Mouse (Mus musculus): Measurements from ENCODE around the gene Gadd45g. TPM values are rescaled to one million over a fixed set of nuclear protein-coding genes. Genes with fewer than 3 reads are reported as not detected.

Gene Gadd45g
- total RNA-seq, 1 experiment = 57.8 TPM

- Histone ChIP-seq H3K27ac (ENCODE audit: insufficient read depth, low read depth, low read length, poor library complexity, severe bottlenecking) (no peak overlapping the region), H3K9me3 (ENCODE audit: control insufficient read depth, insufficient read depth, low read depth, low read length) (no peaks in the 10 kb centered on the region), H3K4me3 (ENCODE audit: insufficient read depth in 1 of 2, low read depth in 1 of 2, low read length in 2 of 2, poor library complexity in 1 of 2, severe bottlenecking in 1 of 2) (no peak overlapping the region), H3K36me3 (ENCODE audit: control insufficient read depth, insufficient read depth, low read length, poor library complexity, severe bottlenecking) (no peaks in the 10 kb centered on the region), H3K4me1 (ENCODE audit: control insufficient read depth in 2 of 2, insufficient read depth in 2 of 2, low read length in 2 of 2, poor library complexity in 1 of 2) (peaks cover 0 to 9% of the 10 kb centered on the region in 2 experiments; a peak in 1 of 4 replicates), H3K9ac (ENCODE audit: insufficient read depth, low read depth, low read length, poor library complexity, severe bottlenecking) (no peak overlapping the region)
- no peak for DNase-seq (ENCODE audit: low read depth, low spot score)
- in situ Hi-C loops (cut with MboI; ENCODE audit: low sequenced_read_pairs in 2 of 2, unreplicated experiment in 2 of 2) = loop anchor here (10.0 to 25.0 kb wide), 3 partner anchors 387 to 800 kb away; partner anchors contain the start of gene Diras2 (in 1 of the 2)
- TF ChIP-seq ZC3H11A (IDR thresholded peaks at IDR 0.05; ENCODE audit: borderline replicate concordance, low read depth, low read length) (no peak), ZNF384 (IDR thresholded peaks at IDR 0.05; ENCODE audit: low read depth, low read length) (no peak), HCFC1 (IDR thresholded peaks at IDR 0.05; ENCODE audit: borderline replicate concordance, insufficient read depth, low read length) (no peak), CHD2 (IDR thresholded peaks at IDR 0.05; ENCODE audit: low read depth, low read length) (no peak), MAFK (IDR thresholded peaks at IDR 0.05; ENCODE audit: insufficient read depth, low read depth, low read length) (no peak)
These were observed 9.1 kb upstream of the Gadd45g start for GRCm38 (mm10) chr13:51837402-51837801.

- Histone ChIP-seq H3K36me3 (ENCODE audit: control insufficient read depth, insufficient read depth, low read length, poor library complexity, severe bottlenecking) (no peaks in the 10 kb centered on the region), H3K4me1 (ENCODE audit: control insufficient read depth in 2 of 2, insufficient read depth in 2 of 2, low read length in 2 of 2, poor library complexity in 1 of 2) (peaks cover 0 to 8% of the 10 kb centered on the region in 2 experiments; a peak in 1 of 4 replicates), H3K9ac (ENCODE audit: insufficient read depth, low read depth, low read length, poor library complexity, severe bottlenecking) (no peak overlapping the region), H3K27ac (ENCODE audit: insufficient read depth, low read depth, low read length, poor library complexity, severe bottlenecking) (no peak overlapping the region), H3K9me3 (ENCODE audit: control insufficient read depth, insufficient read depth, low read depth, low read length) (no peaks in the 10 kb centered on the region), H3K4me3 (ENCODE audit: insufficient read depth in 1 of 2, low read depth in 1 of 2, low read length in 2 of 2, poor library complexity in 1 of 2, severe bottlenecking in 1 of 2) (no peak overlapping the region)
- in situ Hi-C loops (cut with MboI; ENCODE audit: low sequenced_read_pairs in 2 of 2, unreplicated experiment in 2 of 2) = loop anchor here (5.0 to 25.0 kb wide), 4 partner anchors 383 to 798 kb away; partner anchors contain the start of gene Diras2 (in 1 of the 2)
- TF ChIP-seq ZNF384 (IDR thresholded peaks at IDR 0.05; ENCODE audit: low read depth, low read length) (no peak), ZC3H11A (IDR thresholded peaks at IDR 0.05; ENCODE audit: borderline replicate concordance, low read depth, low read length) (peak; percentile 99; the same call in 1 of the 2 replicates)
- DNase-seq (ENCODE audit: low read depth, low spot score) = no peak
These were observed 7.0 kb upstream of the Gadd45g start for GRCm38 (mm10) chr13:51839250-51840026.

GRCm38 (mm10) chr13:51840702-51841101 is 5.8 kb upstream of the Gadd45g start:
- Histone ChIP-seq H3K4me1 (ENCODE audit: control insufficient read depth in 2 of 2, insufficient read depth in 2 of 2, low read length in 2 of 2, poor library complexity in 1 of 2) (peaks cover 0 to 8% of the 10 kb centered on the region in 2 experiments; a peak in 1 of 4 replicates), H3K27ac (ENCODE audit: insufficient read depth, low read depth, low read length, poor library complexity, severe bottlenecking) (no peak overlapping the region), H3K4me3 (ENCODE audit: insufficient read depth in 1 of 2, low read depth in 1 of 2, low read length in 2 of 2, poor library complexity in 1 of 2, severe bottlenecking in 1 of 2) (no peak overlapping the region), H3K36me3 (ENCODE audit: control insufficient read depth, insufficient read depth, low read length, poor library complexity, severe bottlenecking) (no peaks in the 10 kb centered on the region), H3K9me3 (ENCODE audit: control insufficient read depth, insufficient read depth, low read depth, low read length) (no peaks in the 10 kb centered on the region), H3K9ac (ENCODE audit: insufficient read depth, low read depth, low read length, poor library complexity, severe bottlenecking) (no peak overlapping the region)
- DNase-seq (ENCODE audit: low read depth, low spot score) = no peak
- no peak for TF ChIP-seq ZC3H11A (IDR thresholded peaks at IDR 0.05; ENCODE audit: borderline replicate concordance, low read depth, low read length)
- no peak for TF ChIP-seq CHD2 (IDR thresholded peaks at IDR 0.05; ENCODE audit: low read depth, low read length)
- no peak for TF ChIP-seq HCFC1 (IDR thresholded peaks at IDR 0.05; ENCODE audit: borderline replicate concordance, insufficient read depth, low read length)
- no peak for TF ChIP-seq MAFK (IDR thresholded peaks at IDR 0.05; ENCODE audit: insufficient read depth, low read depth, low read length)
- in situ Hi-C loops (cut with MboI; ENCODE audit: low sequenced_read_pairs in 2 of 2, unreplicated experiment in 2 of 2) = loop anchor here (5.0 to 25.0 kb wide), 3 partner anchors 382 to 797 kb away; partner anchors contain the start of gene Diras2 (in 1 of the 2)

GRCm38 (mm10) chr13:51841541-51842115 is 4.8 kb upstream of the Gadd45g start:
- in situ Hi-C loops (cut with MboI; ENCODE audit: low sequenced_read_pairs in 2 of 2, unreplicated experiment in 2 of 2) = loop anchor here (5.0 to 25.0 kb wide), 3 partner anchors 381 to 796 kb away; partner anchors contain the start of gene Diras2 (in 1 of the 2)
- no peaks in the 10 kb centered on the region for H3K9me3 ChIP-seq (ENCODE audit: control insufficient read depth, insufficient read depth, low read depth, low read length)
- no peaks in the 10 kb centered on the region for H3K36me3 ChIP-seq (ENCODE audit: control insufficient read depth, insufficient read depth, low read length, poor library complexity, severe bottlenecking)
- TF ChIP-seq ZC3H11A (IDR thresholded peaks at IDR 0.05; ENCODE audit: borderline replicate concordance, low read depth, low read length) (no peak), ZNF384 (IDR thresholded peaks at IDR 0.05; ENCODE audit: low read depth, low read length) (no peak), CHD2 (IDR thresholded peaks at IDR 0.05; ENCODE audit: low read depth, low read length) (no peak), HCFC1 (IDR thresholded peaks at IDR 0.05; ENCODE audit: borderline replicate concordance, insufficient read depth, low read length) (no peak), MAFK (IDR thresholded peaks at IDR 0.05; ENCODE audit: insufficient read depth, low read depth, low read length) (no peak)
- peaks cover 0 to 8% of the 10 kb centered on the region in 2 experiments; a peak in 1 of 4 replicates for H3K4me1 ChIP-seq (ENCODE audit: control insufficient read depth in 2 of 2, insufficient read depth in 2 of 2, low read length in 2 of 2, poor library complexity in 1 of 2)
- H3K4me3 ChIP-seq (ENCODE audit: insufficient read depth in 1 of 2, low read depth in 1 of 2, low read length in 2 of 2, poor library complexity in 1 of 2, severe bottlenecking in 1 of 2) = no peak overlapping the region
- no peak overlapping the region for H3K27ac ChIP-seq (ENCODE audit: insufficient read depth, low read depth, low read length, poor library complexity, severe bottlenecking)
- H3K9ac ChIP-seq (ENCODE audit: insufficient read depth, low read depth, low read length, poor library complexity, severe bottlenecking) = no peak overlapping the region
- DNase-seq (ENCODE audit: low read depth, low spot score) = no peak
